Mouse (Mus musculus) heart, postnatal 4 days (tissue): ENCODE data around the gene Ezr. TPM values are rescaled to one million over a fixed set of nuclear protein-coding genes. Genes with fewer than 3 reads are reported as not detected.

Experiments
- DNase-seq: peaks from one replicate; pipeline ENCODE4 v3.0.0; 2021
- total RNA-seq, 2 experiments: library from RNA; stranded (reverse); gene quantifications; 2 replicates each; pipeline ENCODE4 v1.2.3; 2021

Gene Ezr
- total RNA-seq, 2 experiments from 2014 or later, result 103 to 104 TPM

DNA sequence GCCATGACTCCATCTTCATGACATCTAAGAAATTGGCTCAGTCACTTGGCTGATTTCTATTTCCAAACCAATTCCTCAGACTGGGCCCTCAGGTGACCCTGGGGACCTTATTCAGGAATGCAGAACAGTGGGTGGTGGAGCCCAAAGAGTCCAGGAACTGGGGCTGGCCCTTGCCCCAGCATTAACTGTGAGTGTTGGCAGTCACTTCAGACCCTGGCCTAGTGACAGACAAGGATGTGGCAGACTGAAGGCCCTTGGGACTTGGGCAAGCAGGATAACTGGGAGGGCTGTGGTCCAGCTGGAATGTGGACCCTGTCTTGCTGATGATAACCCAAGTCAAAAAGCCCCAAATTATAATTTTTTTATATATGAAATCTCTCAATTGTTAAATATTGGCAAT is 6.5 kb upstream of the Ezr start:
- no peak for DNase-seq

- no peak for DNase-seq
Observed at GRCm38 (mm10) chr17:6787241-6787640, 4.7 kb upstream of the Ezr start.

DNA sequence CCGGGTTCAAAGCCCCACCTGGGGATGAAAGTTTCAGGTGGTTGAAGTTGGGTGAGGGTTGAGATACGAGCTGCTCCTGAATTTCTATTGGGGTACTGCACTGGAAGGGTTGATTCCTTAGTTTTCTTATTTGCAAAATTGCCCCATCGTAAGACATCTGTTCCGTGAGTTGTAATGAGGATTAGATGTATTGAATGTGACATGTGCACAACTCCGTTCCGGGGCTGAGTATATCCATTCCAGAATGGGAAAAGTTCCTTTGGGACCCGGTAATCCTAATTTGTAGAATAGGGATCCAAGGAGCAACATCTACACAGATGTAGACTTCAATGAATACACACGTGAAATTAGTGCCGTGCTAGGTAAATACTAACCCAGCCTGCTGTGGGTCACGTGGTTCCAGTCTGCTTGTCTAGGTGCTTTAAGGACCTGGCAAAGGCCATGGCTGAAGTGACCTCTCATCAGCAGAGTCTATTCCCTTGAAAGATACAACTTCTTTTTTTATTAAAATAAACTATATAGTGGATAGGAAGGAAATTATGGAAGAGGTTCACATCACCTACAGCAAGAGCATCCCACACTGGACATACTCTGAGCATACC is 1.3 kb upstream of the Ezr start:
- DNase-seq, result no peak

DNA sequence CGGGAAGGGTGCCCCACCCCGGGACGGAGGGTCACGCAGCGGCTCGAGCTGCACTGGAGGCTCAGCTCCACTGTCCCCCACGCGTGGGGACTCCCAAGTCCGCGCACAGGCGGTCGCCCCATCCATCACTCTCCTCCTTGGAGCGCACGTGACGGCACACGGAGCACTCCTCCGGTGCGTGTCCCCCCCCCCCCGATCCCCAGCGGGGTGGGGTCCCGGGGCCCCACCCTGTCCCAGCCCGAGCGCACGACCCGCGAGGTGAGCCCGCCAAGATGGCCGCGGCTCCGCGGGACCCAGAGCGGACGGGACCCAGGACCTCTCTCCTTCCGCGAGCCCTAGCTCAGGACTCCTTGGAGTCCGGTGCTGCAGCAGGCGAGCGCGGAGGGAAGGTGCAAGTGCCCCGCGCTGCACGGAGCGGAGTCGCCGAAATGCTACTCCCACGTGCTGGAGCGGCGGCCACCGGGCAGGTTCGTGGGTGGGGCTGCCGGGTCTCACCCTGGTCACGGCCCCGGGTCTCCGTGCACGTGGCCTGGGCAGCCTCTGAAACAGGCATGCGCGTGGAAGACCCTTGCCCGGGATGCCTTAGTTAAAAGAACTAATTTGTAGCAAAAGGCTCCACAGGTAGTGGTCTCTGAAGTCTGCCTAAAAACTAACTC is 550 bp upstream of the Ezr start:
- DNase-seq, result peak; percentile 68

- peak; percentile 26 for DNase-seq
Observed at GRCm38 (mm10) chr17:6782033-6782526, 504 bp downstream of the Ezr start.

DNA sequence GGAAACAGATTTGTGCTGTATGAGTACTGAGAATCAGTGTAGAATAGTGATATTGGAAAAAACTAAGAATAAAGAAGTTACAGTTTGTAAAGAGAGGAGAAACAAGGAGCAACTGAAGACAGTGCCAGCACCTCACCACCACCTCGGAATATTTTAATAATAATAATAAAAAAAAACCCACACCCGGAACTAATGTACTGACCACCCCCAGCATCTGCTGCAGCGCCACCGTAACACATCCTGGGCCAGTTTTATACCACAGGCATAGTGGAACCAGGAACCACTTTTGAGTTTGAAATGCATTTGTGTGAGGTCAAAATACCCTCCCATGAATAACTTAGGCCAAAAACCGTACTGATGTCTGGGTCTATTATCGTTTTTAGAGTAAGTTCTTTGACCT is 1.3 kb downstream of the Ezr start:
- no peak for DNase-seq

GRCm38 (mm10) chr17:6780521-6781115 is 2.0 kb downstream of the Ezr start:
- no peak for DNase-seq

DNA sequence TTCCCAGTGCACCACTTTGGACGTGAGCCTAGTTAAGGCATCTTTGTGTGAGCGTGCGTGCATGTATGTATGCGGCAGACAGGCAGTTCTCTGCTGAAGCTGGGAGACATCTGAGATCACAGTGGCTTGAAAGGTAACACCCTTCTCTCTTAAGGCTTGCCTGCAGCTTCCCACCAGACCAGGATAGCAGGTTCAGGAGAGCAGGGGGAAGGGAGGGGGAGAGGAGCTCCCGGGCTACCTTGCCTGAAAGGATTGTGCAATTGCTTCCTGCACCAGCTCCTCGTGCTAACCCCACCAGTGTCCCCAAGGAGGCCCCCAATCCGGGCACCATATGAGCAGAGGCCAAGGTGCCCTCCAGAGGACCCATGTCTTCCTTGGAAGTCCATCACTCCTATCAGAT is 3.0 kb downstream of the Ezr start:
- no peak for DNase-seq

GRCm38 (mm10) chr17:6778771-6779509 is 3.6 kb downstream of the Ezr start:
- DNase-seq, result peak; percentile 58

DNA sequence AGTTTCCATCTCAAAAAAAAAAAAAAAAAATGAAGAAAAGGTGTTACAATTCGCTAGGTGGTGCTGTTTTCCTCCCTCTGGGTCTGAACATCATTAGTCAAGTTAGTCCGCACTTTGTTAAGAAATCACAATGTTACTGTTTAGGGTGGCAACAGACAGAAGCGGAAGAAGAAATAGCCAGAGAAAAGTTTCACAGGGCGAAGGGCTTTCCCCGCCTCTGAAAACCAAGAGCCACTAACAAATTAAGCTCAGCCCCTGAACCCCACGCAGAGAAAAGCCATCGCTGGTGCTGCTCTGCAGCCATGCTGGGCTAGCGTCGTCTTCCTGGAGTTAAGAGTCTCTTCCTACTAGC is 4.3 kb downstream of the Ezr start:
- peak; percentile 37 for DNase-seq

DNA sequence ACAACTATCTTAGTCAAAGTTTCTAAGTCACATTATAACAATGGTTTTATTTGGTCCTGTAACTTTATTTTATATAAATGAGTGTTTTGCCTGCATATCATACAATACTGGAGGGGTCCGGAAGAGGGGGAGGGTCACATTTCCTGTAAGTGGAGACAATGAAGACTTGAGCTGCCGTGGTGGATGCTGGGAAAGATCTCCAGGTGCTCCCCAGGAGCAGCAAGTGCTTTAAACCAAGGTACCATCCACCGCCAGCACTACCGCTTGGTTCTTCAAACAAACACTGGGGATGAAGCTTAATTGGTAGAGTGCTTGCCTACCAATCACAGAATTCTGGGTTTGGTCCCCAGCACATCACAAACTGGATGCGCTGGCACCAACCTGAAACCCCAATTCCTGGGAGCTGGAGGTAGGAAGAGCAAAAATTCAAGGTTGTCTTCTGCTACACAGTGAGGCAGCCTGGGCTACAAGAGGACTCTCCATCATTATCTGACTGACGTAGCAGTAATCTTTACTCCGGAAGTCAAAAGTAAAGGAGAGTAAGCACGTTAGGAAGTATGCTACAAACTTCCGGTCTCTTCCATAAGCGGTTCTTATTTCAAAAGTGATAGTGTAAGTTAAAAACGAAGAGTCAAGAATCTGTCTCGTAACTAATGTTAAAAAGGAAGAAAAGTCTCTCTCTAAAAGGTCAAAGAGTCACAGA is 4.8 kb downstream of the Ezr start:
- no peak for DNase-seq

DNA sequence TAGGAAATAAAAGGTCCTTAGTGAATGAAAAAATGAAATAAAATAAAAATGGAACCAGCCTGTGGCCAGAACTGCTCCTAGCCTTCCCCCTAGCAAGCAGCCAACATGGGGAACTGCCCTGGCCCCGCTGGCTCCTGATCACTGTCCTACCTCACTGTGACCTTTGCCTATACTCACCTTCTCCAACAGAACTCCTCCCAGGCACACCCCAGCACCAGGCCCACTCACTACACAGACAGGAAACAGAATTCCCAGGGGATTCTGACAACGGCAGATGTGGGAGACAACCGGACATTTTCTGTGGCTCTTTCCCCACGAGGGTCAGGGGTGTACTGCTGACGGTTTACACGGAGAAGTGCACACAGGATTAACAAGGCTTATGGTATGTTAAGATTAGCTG is 5.5 kb downstream of the Ezr start:
- DNase-seq, result no peak

GRCm38 (mm10) chr17:6776576-6776975 is 6.0 kb downstream of the Ezr start:
- no peak for DNase-seq

DNA sequence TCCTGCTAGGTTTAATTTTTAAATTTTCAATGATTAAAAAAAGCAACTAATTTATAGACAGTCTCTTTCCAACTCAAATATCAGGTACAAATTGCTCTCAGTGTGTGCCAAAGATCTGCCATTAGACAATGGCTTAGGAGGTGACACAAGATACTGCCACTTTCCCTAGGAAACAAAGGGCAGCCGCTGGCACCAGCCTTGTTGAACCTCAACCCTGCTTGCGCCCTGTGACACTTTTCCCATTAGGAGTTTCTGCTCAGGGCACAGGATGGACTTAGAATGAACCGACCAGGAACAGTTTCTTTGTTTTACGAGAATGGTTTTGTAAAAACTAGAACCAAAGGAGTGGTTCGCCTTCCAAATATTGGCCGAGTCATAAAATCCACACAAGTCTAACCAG is 6.5 kb downstream of the Ezr start:
- DNase-seq, result no peak

DNA sequence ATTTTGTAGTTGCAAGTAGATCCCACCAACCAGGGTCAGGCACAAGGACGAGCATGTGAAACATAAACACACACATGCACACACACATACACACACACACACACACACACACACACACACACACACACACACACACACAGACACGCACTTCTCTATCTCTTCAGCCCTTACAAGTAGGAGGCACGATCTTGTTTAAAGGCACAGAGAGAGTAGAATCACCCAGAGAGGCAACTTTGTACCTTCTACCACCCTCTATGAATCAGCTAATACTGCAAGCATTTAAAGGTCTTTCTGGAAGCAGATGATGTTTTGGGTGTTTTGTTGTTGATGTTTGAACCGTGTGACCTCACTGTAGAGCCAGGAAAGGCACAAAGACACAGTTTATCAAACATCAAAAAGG is 6.9 kb downstream of the Ezr start:
- no peak for DNase-seq

DNA sequence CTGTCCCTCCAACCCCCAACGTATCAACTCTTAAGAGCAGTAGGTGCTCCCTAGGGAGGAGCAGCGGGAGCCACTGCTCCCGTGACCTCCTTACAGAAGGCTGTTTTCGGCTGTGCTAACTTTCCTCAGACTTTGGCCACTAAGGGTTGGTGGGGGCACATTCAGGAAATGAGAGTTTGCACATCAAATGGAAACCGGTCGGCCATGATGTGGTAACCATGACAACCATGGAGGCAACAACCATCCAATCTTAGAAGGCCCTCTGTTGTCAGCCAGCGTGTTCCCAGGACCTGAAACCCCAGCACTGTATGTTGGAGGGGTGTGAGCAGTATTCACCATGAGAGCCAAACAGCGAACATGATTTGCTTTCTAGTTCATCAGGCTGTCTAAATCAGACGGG is 7.4 kb downstream of the Ezr start:
- no peak for DNase-seq

DNA sequence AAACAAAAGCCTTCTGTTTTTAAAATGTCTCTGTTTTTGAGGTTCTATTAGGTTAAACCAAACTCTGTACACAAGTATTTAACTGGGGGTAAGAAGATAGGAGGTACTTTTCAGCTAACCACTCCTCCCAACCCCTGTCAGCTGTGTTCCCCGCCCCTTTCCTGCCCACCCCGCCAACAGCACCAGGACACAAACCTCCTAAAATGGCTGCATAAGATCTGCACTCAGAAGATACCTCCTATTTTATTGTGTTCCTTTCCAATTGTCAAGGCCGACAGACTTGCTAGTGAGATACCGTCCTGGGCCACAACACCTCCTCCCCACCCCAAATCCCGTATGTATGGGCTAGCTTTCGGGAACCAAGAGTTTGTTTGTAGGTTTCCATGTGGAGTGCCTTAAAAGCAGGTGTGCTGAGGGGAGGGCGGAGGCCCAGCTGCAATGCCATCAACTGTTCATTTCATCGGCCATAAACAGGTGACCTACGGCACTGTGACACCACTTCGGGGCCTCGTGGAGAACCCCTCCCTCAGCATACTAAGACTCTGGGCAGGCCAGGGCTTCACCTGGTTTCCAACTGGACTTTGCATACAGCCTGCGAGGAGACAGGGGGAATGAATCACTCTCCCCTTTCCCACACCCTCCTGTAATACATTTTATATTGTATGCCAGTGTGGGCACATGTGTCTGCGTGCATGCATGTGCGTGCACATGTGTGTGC is 9.2 kb downstream of the Ezr start:
- no peak for DNase-seq

DNA sequence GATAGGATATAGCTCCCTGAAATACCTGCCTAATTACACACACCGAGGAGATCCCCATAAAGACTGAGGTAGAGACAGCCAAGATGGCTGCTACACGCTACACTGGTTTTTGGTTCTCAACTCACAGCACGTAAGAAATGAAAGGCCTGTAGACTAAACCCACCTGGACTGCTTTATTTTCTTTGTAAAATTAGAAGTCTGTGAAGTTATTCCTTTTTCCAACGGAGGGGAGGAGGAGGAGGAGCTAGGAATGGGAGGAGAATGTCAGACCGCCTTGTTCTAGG is 10.2 kb downstream of the Ezr start:
- DNase-seq, result no peak

DNA sequence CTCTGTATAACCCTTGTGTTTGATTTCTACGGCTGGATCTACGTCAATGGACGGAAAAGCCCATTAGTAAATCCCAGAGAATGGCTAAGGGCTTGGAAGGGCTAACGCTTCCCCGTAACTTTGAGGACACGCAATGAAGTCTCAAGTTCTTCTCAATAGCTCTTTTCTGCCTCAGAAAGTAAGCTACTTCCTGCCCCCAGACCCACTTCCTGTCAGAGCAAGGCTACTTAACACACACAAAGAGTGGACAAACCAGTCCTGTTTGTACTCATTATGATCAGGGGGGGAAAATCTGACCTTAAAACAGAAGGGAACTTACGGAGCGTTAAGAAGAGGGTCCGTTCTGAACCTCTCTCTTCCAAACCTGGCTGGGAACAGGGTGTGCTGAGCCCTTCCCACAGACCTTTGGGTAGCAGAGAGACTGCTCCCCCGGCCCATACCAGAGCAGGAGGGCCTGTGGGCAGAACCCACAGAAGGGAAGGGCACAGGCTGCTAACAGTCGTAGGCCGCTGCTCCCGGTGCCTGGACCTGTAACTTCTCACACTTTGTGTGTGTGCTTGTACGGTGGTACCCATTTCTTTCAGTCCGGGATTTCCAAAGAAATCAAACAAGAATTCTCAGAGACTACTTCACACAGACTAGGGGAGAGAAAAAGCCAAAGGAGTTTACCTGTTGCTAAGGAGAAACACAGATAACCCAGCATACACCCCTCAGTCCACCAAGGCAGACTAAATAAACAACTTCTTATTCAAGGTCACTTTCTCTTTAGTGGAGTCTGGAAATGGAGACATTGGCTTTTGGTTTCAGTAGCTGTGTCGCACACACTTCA is 10.7 kb downstream of the Ezr start:
- no peak for DNase-seq

DNA sequence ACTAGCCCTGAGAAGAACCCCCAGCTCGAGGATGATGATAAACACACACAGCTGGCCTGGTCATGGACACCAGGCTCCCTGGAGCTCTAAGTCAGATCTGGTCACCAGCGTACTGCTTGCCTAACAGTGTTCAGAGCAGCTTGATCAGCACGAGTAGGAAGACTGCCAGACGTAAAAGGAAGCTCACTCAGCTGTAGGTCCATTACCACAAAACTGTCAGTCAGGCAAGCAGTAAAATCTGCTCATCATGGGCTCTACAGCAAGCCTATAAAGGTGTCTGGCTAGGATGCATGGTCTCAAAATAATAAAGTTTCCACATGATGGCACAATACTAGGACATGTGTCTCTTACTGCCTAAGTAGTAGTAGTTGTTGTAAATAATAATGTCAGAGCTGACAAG is 13.0 kb downstream of the Ezr start:
- no peak for DNase-seq

DNA sequence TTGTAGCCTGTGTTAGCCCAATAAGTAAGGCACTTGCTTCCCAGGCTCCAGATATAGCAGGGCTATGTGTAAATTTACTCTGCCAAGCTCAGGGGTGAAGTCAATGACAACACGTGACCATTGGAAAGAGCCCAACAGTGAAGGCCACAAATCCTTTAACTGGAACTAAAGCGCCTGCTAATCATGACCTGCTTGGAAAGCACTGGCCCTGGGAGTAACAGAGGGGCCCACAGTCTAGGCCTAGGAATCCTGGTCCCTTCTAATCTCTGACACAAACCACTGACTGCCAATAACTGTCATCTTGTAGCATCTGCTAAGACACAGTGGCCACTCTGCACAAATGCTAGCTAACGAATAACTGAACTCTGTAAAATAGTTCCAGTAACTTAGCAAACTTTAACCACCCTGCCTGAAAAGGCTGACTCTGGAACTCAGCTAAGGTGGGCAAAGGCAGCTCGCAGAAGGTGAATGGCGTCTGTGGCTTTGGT is 14.2 kb downstream of the Ezr start:
- DNase-seq, result peak; percentile 56
